Mouse (Mus musculus) kidney, postnatal 0 days (tissue): Measurements from ENCODE around the gene Tnfrsf12a. TPM values are rescaled to one million over a fixed set of nuclear protein-coding genes. Genes with fewer than 3 reads are reported as not detected.

ENCODE experiments used
- ATAC-seq: fragments of 200-750 bp; cut with Nextera tagmentation; replicated peaks from 2 replicates; pipeline ENCODE4 v1.8.0; 2017; ENCODE audit warnings: low read depth, moderate number of reproducible peaks, moderate TSS enrichment, moderate library complexity; ENCODE audit not compliant: low FRiP score
- DNase-seq: peaks from one replicate; pipeline ENCODE4 v3.0.0-alpha.2; 2016; ENCODE audit warnings: low spot score
- H3K27ac ChIP-seq: fragments of 300-500 bp; sonication (generic); 2 replicates; pipeline ENCODE4 v1.5.1; 2014; ENCODE audit warnings: mild to moderate bottlenecking
- H3K27me3 ChIP-seq: fragments of 300-500 bp; sonication (generic); 2 replicates; pipeline ENCODE4 v1.6.1; 2014; ENCODE audit warnings: low read length, mixed read lengths; ENCODE audit not compliant: insufficient read depth
- H3K36me3 ChIP-seq: fragments of 300-500 bp; sonication (generic); 2 replicates; pipeline ENCODE4 v1.6.1; 2014; ENCODE audit warnings: low read length, mixed read lengths; ENCODE audit not compliant: insufficient read depth
- H3K4me1 ChIP-seq: fragments of 300-500 bp; sonication (generic); replicated peaks from 2 replicates; pipeline ENCODE4 v1.6.1; 2014; ENCODE audit warnings: antibody characterized with exemption, low read length, mixed read lengths; ENCODE audit not compliant: insufficient read depth
- H3K4me2 ChIP-seq: fragments of 300-500 bp; sonication (generic); 2 replicates; pipeline ENCODE4 v1.6.1; 2014; ENCODE audit warnings: mild to moderate bottlenecking, low read length, moderate library complexity, mixed read lengths
- H3K4me3 ChIP-seq: fragments of 300-500 bp; sonication (generic); replicated peaks from 2 replicates; pipeline ENCODE4 v1.5.1; 2014; ENCODE audit warnings: low read depth, low read length
- H3K9ac ChIP-seq: fragments of 300-500 bp; sonication (generic); 2 replicates; pipeline ENCODE4 v1.6.1; 2014; ENCODE audit warnings: low read depth, low read length
- H3K9me3 ChIP-seq: fragments of 300-500 bp; sonication (generic); replicated peaks from 2 replicates; pipeline ENCODE4 v1.6.1; 2016; ENCODE audit warnings: low read length, inconsistent platforms, mixed read lengths
- CTCF ChIP-seq: IDR thresholded peaks from 2 replicates; pipeline ENCODE4 v1.5.1; 2016; ENCODE audit warnings: antibody characterized with exemption, low read depth, mild to moderate bottlenecking, moderate library complexity
- WGBS: fragments of 180-500 bp; shearing (Covaris S2); extraction: QIAGEN DNeasy Blood & Tissue Kit; methylation state at CpG from one replicate; pipeline ENCODE4 v1.1.7; 2014; 5-methylcytosine and 5-hydroxymethylcytosine counted together
- polyA plus RNA-seq: library from polyadenylated mRNA; unstranded; fragments of >200 nt; fragmentation: Nextera tagmentation; extraction: Ambion mirVana; gene quantifications from 2 replicates; pipeline ENCODE4 v1.2.1, GENCODE M21; 2015

Tnfrsf12a gene
- polyA plus RNA-seq, 1 experiment from 2014 or later, result 47.0 TPM

- no peak overlapping the region for H3K4me3 ChIP-seq
- H3K4me2 ChIP-seq, result no peak overlapping the region
- no peak overlapping the region for H3K9ac ChIP-seq
- TF ChIP-seq CTCF, result no peak
- H3K27ac ChIP-seq, result no peak overlapping the region
- WGBS, result 86% methylated on average over 7 of the region's 7 CpGs
- no peaks in the 10 kb centered on the region for H3K9me3 ChIP-seq
- DNase-seq, result no peak
- peaks cover 13% of the 10 kb centered on the region for H3K4me1 ChIP-seq
- H3K27me3 ChIP-seq, result no peaks in the 10 kb centered on the region
- no peak for ATAC-seq
- peaks cover 27% of the 10 kb centered on the region; the same call in 1 of the 2 replicates for H3K36me3 ChIP-seq
Measured at GRCm38 (mm10) chr17:23670516-23671074, 6.7 kb downstream of the Tnfrsf12a start.

GRCm38 (mm10) chr17:23665511-23665910 lies 11.8 kb downstream of the Tnfrsf12a start:
- Histone ChIP-seq H3K36me3 (peaks cover 27% of the 10 kb centered on the region; the same call in 1 of the 2 replicates), H3K4me1 (peaks cover 5% of the 10 kb centered on the region; the same call in 1 of the 2 replicates), H3K27ac (no peak overlapping the region), H3K4me3 (no peak overlapping the region), H3K9me3 (no peaks in the 10 kb centered on the region), H3K4me2 (no peak overlapping the region), H3K9ac (no peak overlapping the region), H3K27me3 (peaks cover 10% of the 10 kb centered on the region)
- 84% methylated on average over 14 of the region's 14 CpGs for WGBS
- no peak for TF ChIP-seq CTCF
- DNase-seq (no peak), ATAC-seq (no peak)

- 13% methylated on average over 5 of the region's 5 CpGs for WGBS
- H3K4me3 ChIP-seq, result no peak overlapping the region
- H3K27me3 ChIP-seq, result peaks cover 17% of the 10 kb centered on the region
- H3K4me2 ChIP-seq, result no peak overlapping the region
- H3K4me1 ChIP-seq, result peaks cover 6% of the 10 kb centered on the region; the same call in 1 of the 2 replicates
- peaks cover 20% of the 10 kb centered on the region; the same call in 1 of the 2 replicates for H3K36me3 ChIP-seq
- ATAC-seq (no peak; the same call in 1 of the 2 replicates), DNase-seq (peak; percentile 75)
- peak; percentile 83 for TF ChIP-seq CTCF
- H3K9me3 ChIP-seq, result no peaks in the 10 kb centered on the region
- H3K9ac ChIP-seq, result no peak overlapping the region
- H3K27ac ChIP-seq, result no peak overlapping the region
Measured at GRCm38 (mm10) chr17:23664556-23665021, 12.7 kb downstream of the Tnfrsf12a start.

- Histone ChIP-seq H3K4me2 (no peak overlapping the region), H3K27me3 (peaks cover 17% of the 10 kb centered on the region), H3K27ac (no peak overlapping the region), H3K9me3 (no peaks in the 10 kb centered on the region), H3K4me3 (no peak overlapping the region), H3K36me3 (peaks cover 3% of the 10 kb centered on the region; the same call in 1 of the 2 replicates), H3K4me1 (peaks cover 6% of the 10 kb centered on the region; the same call in 1 of the 2 replicates), H3K9ac (no peak overlapping the region)
- no peak for DNase-seq
- ATAC-seq, result no peak; the same call in 1 of the 2 replicates
- peak; percentile 69 for TF ChIP-seq CTCF
- under 1% methylated on average over 9 of the region's 9 CpGs for WGBS
Measured at GRCm38 (mm10) chr17:23661526-23661925, 15.7 kb downstream of the Tnfrsf12a start.

GRCm38 (mm10) chr17:23660876-23661200 lies 16.4 kb downstream of the Tnfrsf12a start:
- no peak for TF ChIP-seq CTCF
- Histone ChIP-seq H3K27me3 (peaks cover 17% of the 10 kb centered on the region), H3K36me3 (no peaks in the 10 kb centered on the region), H3K4me1 (peaks cover 6% of the 10 kb centered on the region; the same call in 1 of the 2 replicates), H3K4me2 (peak overlapping the region; percentile 57), H3K27ac (no peak overlapping the region), H3K4me3 (peak overlapping the region; percentile 36), H3K9ac (peak overlapping the region; percentile 35; the same call in 1 of the 2 replicates), H3K9me3 (no peaks in the 10 kb centered on the region)
- 2% methylated on average over 14 of the region's 14 CpGs for WGBS
- no peak; the same call in 1 of the 2 replicates for ATAC-seq
- no peak for DNase-seq

GRCm38 (mm10) chr17:23660117-23660875 lies 17.0 kb downstream of the Tnfrsf12a start, which contains the start of gene Bicdl2:
Gene Bicdl2 (plus strand): TSS chr17:23660506.
- ATAC-seq, result peak; percentile 34
- H3K27ac ChIP-seq, result no peak within 1 kb of the TSS
- peak within 1 kb of the TSS; percentile 57 for H3K4me2 ChIP-seq
- peak within 1 kb of the TSS; percentile 35; the same call in 1 of the 2 replicates for H3K9ac ChIP-seq
- no peaks in the 10 kb centered on the region for H3K36me3 ChIP-seq
- TF ChIP-seq CTCF, result peak; percentile 87
- DNase-seq, result no peak
- no peaks in the 10 kb centered on the region for H3K9me3 ChIP-seq
- H3K4me3 ChIP-seq, result peak within 1 kb of the TSS; percentile 36
- H3K4me1 ChIP-seq, result peaks cover 6% of the 10 kb centered on the region; the same call in 1 of the 2 replicates
- WGBS, result 2% methylated on average over 27 of the region's 27 CpGs
- peaks cover 17% of the 10 kb centered on the region for H3K27me3 ChIP-seq
